Mouse (Mus musculus): ENCODE data around the gene Ms4a13. TPM values are rescaled to one million over a fixed set of nuclear protein-coding genes. Genes with fewer than 3 reads are reported as not detected.
"Not testable (repeated sequence)": the region's sequence is repeated elsewhere in the genome, so short reads cannot be mapped to it uniquely, and the experiment has no call there.

The Ms4a13 gene
- polyA plus RNA-seq, 1 experiment from 2014 or later = not detected

DNA sequence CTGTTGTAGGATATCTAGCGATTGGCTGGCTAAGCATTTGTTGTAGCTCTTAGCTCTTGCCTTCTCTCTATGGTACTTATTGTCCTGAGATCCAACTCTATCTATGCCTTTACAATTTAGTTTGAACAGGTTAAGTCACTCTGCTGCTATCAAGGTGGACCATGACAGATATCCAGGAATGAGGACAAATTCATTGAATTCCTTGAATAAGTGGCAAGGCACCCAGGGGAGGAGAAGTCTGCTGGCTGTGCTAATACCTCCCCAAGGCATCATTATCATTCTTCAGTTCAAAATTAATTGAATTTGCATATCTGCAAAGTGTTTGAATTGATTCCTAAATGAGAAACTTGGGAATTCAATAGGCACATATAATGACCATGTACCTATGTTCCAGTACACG, 19.1 kb downstream of the Ms4a13 start:
- no peaks in the 10 kb centered on the region for H3K9me3 ChIP-seq (ENCODE audit: control insufficient read depth, low read length)
- ATAC-seq (ENCODE audit: low FRiP score) (no peak), DNase-seq (ENCODE audit: low spot score) (no peak)
- H3K36me3 ChIP-seq (ENCODE audit: control insufficient read depth, insufficient read depth, low read length) = no peaks in the 10 kb centered on the region
- no peaks in the 10 kb centered on the region for H3K4me1 ChIP-seq (replicated peaks; ENCODE audit: control insufficient read depth, insufficient read depth, low read length)
- H3K27me3 ChIP-seq (ENCODE audit: control insufficient read depth, insufficient read depth, low read length) = no peaks in the 10 kb centered on the region
- 64% methylated on average over 2 of the region's 2 CpGs for WGBS
- H3K4me2 ChIP-seq (replicated peaks; ENCODE audit: low read depth, low read length) = no peak overlapping the region
- H3K4me3 ChIP-seq (ENCODE audit: low read depth, low read length) = no peak overlapping the region
- H3K27ac ChIP-seq (ENCODE audit: low read depth, low read length) = no peak overlapping the region
- no peak overlapping the region for H3K9ac ChIP-seq (ENCODE audit: low read depth, low read length)

GRCm38 (mm10) chr19:11165172-11165571, 31.4 kb downstream of the Ms4a13 start, which contains the start of gene 1700025F22Rik:
TSS of gene 1700025F22Rik (minus strand) at chr19:11165320.
- ATAC-seq (ENCODE audit: low FRiP score) (no peak), DNase-seq (ENCODE audit: low spot score) (peak; percentile 2)
- H3K4me2 ChIP-seq (replicated peaks; ENCODE audit: low read depth, low read length) = no peak within 1 kb of the TSS
- no peaks in the 10 kb centered on the region for H3K4me1 ChIP-seq (replicated peaks; ENCODE audit: control insufficient read depth, insufficient read depth, low read length)
- no peak within 1 kb of the TSS for H3K4me3 ChIP-seq (ENCODE audit: low read depth, low read length)
- no peaks in the 10 kb centered on the region for H3K9me3 ChIP-seq (ENCODE audit: control insufficient read depth, low read length)
- H3K27ac ChIP-seq (ENCODE audit: low read depth, low read length) = no peak within 1 kb of the TSS
- no peaks in the 10 kb centered on the region for H3K27me3 ChIP-seq (ENCODE audit: control insufficient read depth, insufficient read depth, low read length)
- 40% methylated on average over 10 of the region's 10 CpGs for WGBS
- H3K36me3 ChIP-seq (ENCODE audit: control insufficient read depth, insufficient read depth, low read length) = no peaks in the 10 kb centered on the region
- no peak within 1 kb of the TSS for H3K9ac ChIP-seq (ENCODE audit: low read depth, low read length)

GRCm38 (mm10) chr19:11157890-11158289, 38.6 kb downstream of the Ms4a13 start:
- H3K4me3 ChIP-seq (ENCODE audit: low read depth, low read length); H3K4me1 ChIP-seq (replicated peaks; ENCODE audit: control insufficient read depth, insufficient read depth, low read length); H3K4me2 ChIP-seq (replicated peaks; ENCODE audit: low read depth, low read length); DNase-seq (ENCODE audit: low spot score); ATAC-seq (ENCODE audit: low FRiP score); H3K27me3 ChIP-seq (ENCODE audit: control insufficient read depth, insufficient read depth, low read length); H3K9me3 ChIP-seq (ENCODE audit: control insufficient read depth, low read length); H3K9ac ChIP-seq (ENCODE audit: low read depth, low read length); H3K27ac ChIP-seq (ENCODE audit: low read depth, low read length); H3K36me3 ChIP-seq (ENCODE audit: control insufficient read depth, insufficient read depth, low read length): not testable (repeated sequence)
- 76% methylated on average over 6 of the region's 6 CpGs for WGBS

DNA sequence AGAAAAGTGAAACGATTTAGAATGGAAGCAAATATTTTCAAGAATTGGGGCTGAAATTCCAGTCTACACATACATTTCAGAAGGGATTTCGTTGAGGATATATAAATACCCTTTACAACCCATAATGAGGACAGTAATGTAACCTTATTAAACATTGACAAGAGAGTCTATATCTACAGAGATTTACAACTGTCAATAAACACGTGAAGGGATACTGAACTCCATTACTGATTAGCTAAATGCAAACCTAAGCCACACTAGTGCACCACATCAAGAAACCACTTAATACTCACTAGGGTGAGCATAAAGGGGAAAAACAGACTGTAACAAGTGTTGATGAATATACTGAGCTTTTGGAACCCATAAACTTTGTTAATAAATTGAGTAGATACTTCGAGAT, 61.2 kb downstream of the Ms4a13 start:
- H3K4me1 ChIP-seq (replicated peaks; ENCODE audit: control insufficient read depth, insufficient read depth, low read length) = no peaks in the 10 kb centered on the region
- H3K36me3 ChIP-seq (ENCODE audit: control insufficient read depth, insufficient read depth, low read length) = no peaks in the 10 kb centered on the region
- WGBS = 72% methylated on average over 4 of the region's 4 CpGs
- ATAC-seq (ENCODE audit: low FRiP score) (no peak), DNase-seq (ENCODE audit: low spot score) (no peak)
- no peaks in the 10 kb centered on the region for H3K9me3 ChIP-seq (ENCODE audit: control insufficient read depth, low read length)
- no peak overlapping the region for H3K27ac ChIP-seq (ENCODE audit: low read depth, low read length)
- H3K4me2 ChIP-seq (replicated peaks; ENCODE audit: low read depth, low read length) = no peak overlapping the region
- H3K27me3 ChIP-seq (ENCODE audit: control insufficient read depth, insufficient read depth, low read length) = no peaks in the 10 kb centered on the region
- H3K9ac ChIP-seq (ENCODE audit: low read depth, low read length) = no peak overlapping the region
- H3K4me3 ChIP-seq (ENCODE audit: low read depth, low read length) = no peak overlapping the region

- WGBS = 87% methylated on average over 2 of the region's 2 CpGs
- DNase-seq (ENCODE audit: low spot score) = no peak
- ATAC-seq (ENCODE audit: low FRiP score) = no peak
Measured at GRCm38 (mm10) chr19:11134852-11135251, 61.7 kb downstream of the Ms4a13 start.

GRCm38 (mm10) chr19:11130776-11131175, 65.8 kb downstream of the Ms4a13 start, which contains the start of gene 1700017D01Rik:
TSS of gene 1700017D01Rik (minus strand) at chr19:11130876.
- 83% methylated on average over 8 of the region's 8 CpGs for WGBS
- H3K36me3 ChIP-seq (ENCODE audit: control insufficient read depth, insufficient read depth, low read length); H3K27me3 ChIP-seq (ENCODE audit: control insufficient read depth, insufficient read depth, low read length); H3K27ac ChIP-seq (ENCODE audit: low read depth, low read length); H3K9me3 ChIP-seq (ENCODE audit: control insufficient read depth, low read length); H3K4me2 ChIP-seq (replicated peaks; ENCODE audit: low read depth, low read length); H3K9ac ChIP-seq (ENCODE audit: low read depth, low read length); H3K4me1 ChIP-seq (replicated peaks; ENCODE audit: control insufficient read depth, insufficient read depth, low read length); DNase-seq (ENCODE audit: low spot score); H3K4me3 ChIP-seq (ENCODE audit: low read depth, low read length); ATAC-seq (ENCODE audit: low FRiP score): not testable (repeated sequence)

More at GRCm38 (mm10) chr19:11134852-11135251, 61.7 kb downstream of the Ms4a13 start:
- Histone ChIP-seq H3K9ac (ENCODE audit: low read depth, low read length) (no peak overlapping the region), H3K4me3 (ENCODE audit: low read depth, low read length) (no peak overlapping the region), H3K27ac (ENCODE audit: low read depth, low read length) (no peak overlapping the region), H3K4me2 (replicated peaks; ENCODE audit: low read depth, low read length) (no peak overlapping the region), H3K36me3 (ENCODE audit: control insufficient read depth, insufficient read depth, low read length) (no peaks in the 10 kb centered on the region), H3K4me1 (replicated peaks; ENCODE audit: control insufficient read depth, insufficient read depth, low read length) (no peaks in the 10 kb centered on the region), H3K9me3 (ENCODE audit: control insufficient read depth, low read length) (no peaks in the 10 kb centered on the region), H3K27me3 (ENCODE audit: control insufficient read depth, insufficient read depth, low read length) (no peaks in the 10 kb centered on the region)

DNA sequence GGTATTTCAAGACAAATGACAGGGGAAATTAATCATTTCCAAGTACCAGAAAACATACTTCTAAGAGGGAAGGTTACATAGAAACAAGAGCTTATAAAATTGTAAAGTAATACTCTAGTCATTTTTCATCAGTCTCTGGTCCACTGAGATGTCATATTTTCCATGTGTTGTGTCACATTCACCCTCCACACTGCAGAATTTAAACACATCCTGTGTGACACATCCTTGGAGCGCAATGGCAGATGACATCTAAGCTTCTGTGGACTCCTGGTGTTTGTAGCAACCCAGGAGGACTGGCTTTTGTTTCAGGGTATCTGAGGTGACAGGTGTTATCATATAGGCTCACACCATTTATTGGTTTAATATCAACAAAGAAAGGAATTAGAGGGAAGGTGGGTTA, 66.8 kb downstream of the Ms4a13 start:
- WGBS = 96% methylated on average over 1 of the region's 1 CpGs
- H3K9me3 ChIP-seq (ENCODE audit: control insufficient read depth, low read length) = no peaks in the 10 kb centered on the region
- H3K4me2 ChIP-seq (replicated peaks; ENCODE audit: low read depth, low read length) = no peak overlapping the region
- H3K4me1 ChIP-seq (replicated peaks; ENCODE audit: control insufficient read depth, insufficient read depth, low read length) = no peaks in the 10 kb centered on the region
- no peak for ATAC-seq (ENCODE audit: low FRiP score)
- no peak overlapping the region for H3K9ac ChIP-seq (ENCODE audit: low read depth, low read length)
- no peak overlapping the region for H3K4me3 ChIP-seq (ENCODE audit: low read depth, low read length)
- no peaks in the 10 kb centered on the region for H3K27me3 ChIP-seq (ENCODE audit: control insufficient read depth, insufficient read depth, low read length)
- no peaks in the 10 kb centered on the region for H3K36me3 ChIP-seq (ENCODE audit: control insufficient read depth, insufficient read depth, low read length)
- no peak overlapping the region for H3K27ac ChIP-seq (ENCODE audit: low read depth, low read length)
- no peak for DNase-seq (ENCODE audit: low spot score)

DNA sequence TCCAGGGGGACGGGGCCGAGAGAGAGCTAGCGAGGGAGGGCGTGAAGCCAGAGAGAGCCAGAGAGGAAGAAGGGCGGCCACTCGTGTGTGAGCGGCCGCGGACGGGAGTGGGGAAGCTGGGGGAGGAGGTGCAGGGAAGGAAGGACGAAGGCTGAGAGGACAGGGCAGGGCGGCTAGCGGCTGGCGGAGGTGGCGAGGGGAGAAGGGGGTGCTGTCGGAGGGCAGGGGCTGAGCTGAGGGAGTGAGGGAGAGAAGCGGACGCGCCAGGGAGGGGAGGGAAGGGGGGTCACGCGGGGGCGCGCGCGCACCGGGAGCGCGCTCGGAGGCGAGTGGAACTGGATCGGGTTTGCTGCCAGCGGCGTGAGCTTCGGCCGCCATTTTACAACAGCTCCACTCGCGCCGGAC, 75.5 kb downstream of the Ms4a13 start:
- Histone ChIP-seq H3K4me2 (replicated peaks; ENCODE audit: low read depth, low read length) (peak overlapping the region; percentile 31; the same call in 1 of the 2 replicates), H3K4me3 (ENCODE audit: low read depth, low read length) (peak overlapping the region; percentile 27; the same call in 1 of the 2 replicates), H3K9ac (ENCODE audit: low read depth, low read length) (peak overlapping the region; percentile 37; the same call in 1 of the 2 replicates)
- not testable (repeated sequence) for H3K9me3 ChIP-seq (ENCODE audit: control insufficient read depth, low read length); H3K4me1 ChIP-seq (replicated peaks; ENCODE audit: control insufficient read depth, insufficient read depth, low read length); H3K27ac ChIP-seq (ENCODE audit: low read depth, low read length); H3K36me3 ChIP-seq (ENCODE audit: control insufficient read depth, insufficient read depth, low read length); H3K27me3 ChIP-seq (ENCODE audit: control insufficient read depth, insufficient read depth, low read length)
- peak; percentile 99 for ATAC-seq (ENCODE audit: low FRiP score)
- WGBS = 6% methylated on average over 8 of the region's 38 CpGs
- DNase-seq (ENCODE audit: low spot score) = peak; percentile 43
